Mouse (Mus musculus) CD4-positive helper T cell, adult 2 months (primary cell): ENCODE results near the gene Parp12.

Experiments
- DNase-seq: peaks from one replicate; pipeline ENCODE4 v3.0.0-alpha.2; 2012; ENCODE audit warnings: low read depth, missing footprints, low spot score

Parp12 gene

GRCm38 (mm10) chr6:39058389-39058788 lies 59.8 kb downstream of the Parp12 start:
- no peak for DNase-seq

GRCm38 (mm10) chr6:39057161-39057560 lies 61.0 kb downstream of the Parp12 start:
- DNase-seq, result no peak

- no peak for DNase-seq
Observed at GRCm38 (mm10) chr6:39055831-39056261, 62.3 kb downstream of the Parp12 start.

- no peak for DNase-seq
Observed at GRCm38 (mm10) chr6:39054878-39055508, 63.2 kb downstream of the Parp12 start.

- no peak for DNase-seq
Observed at GRCm38 (mm10) chr6:39054206-39054864, 63.8 kb downstream of the Parp12 start.

GRCm38 (mm10) chr6:39052636-39053035 lies 65.5 kb downstream of the Parp12 start:
- no peak for DNase-seq

GRCm38 (mm10) chr6:39051799-39052556 lies 66.2 kb downstream of the Parp12 start:
- DNase-seq, result no peak

GRCm38 (mm10) chr6:39050836-39051235 lies 67.3 kb downstream of the Parp12 start:
- no peak for DNase-seq

- no peak for DNase-seq
Observed at GRCm38 (mm10) chr6:39049141-39049540, 69.0 kb downstream of the Parp12 start.

- no peak for DNase-seq
Observed at GRCm38 (mm10) chr6:39040451-39040850, 77.7 kb downstream of the Parp12 start.
